Mouse (Mus musculus) mammary gland, adult 2 months (tissue): ENCODE results near the gene Slc30a5. TPM values are rescaled to one million over a fixed set of nuclear protein-coding genes. Genes with fewer than 3 reads are reported as not detected.

Source experiments
- polyA plus RNA-seq: library from polyadenylated mRNA; depleted of rRNA; stranded (reverse); fragments of >200 nt; gene quantifications from 2 replicates; pipeline ENCODE4 v1.2.3, GENCODE M21; 2012; ENCODE audit warnings: low replicate concordance; rRNA removed

Gene Slc30a5
- polyA plus RNA-seq, result 19.2 and 28.7 TPM in 2 replicates

GRCm38 (mm10) chr13:100832741-100833639 is at the start of gene Slc30a5:
Slc30a5 (minus strand) TSS chr13:100833427.

GRCm38 (mm10) chr13:100786414-100786867 is 46.8 kb downstream of the Slc30a5 start, which contains the start of gene Ccnb1:
Ccnb1 (minus strand) TSS chr13:100786570.

GRCm38 (mm10) chr13:100775252-100776055 is 57.8 kb downstream of the Slc30a5 start, which contains the start of gene Cenph:
Cenph (minus strand) TSS chr13:100775899.

Other genes with a start within 250 kb of the Slc30a5 start
- 4.9 and 6.5 TPM in 2 replicates for gene Marveld2, start 216.5 kb downstream of the Slc30a5 start, polyA plus RNA-seq
- 14.6 and 53.5 TPM in 2 replicates for gene Ak6, start 182.4 kb downstream of the Slc30a5 start, polyA plus RNA-seq
- gene Rad17, start 182.4 kb downstream of the Slc30a5 start, polyA plus RNA-seq, result 2.7 and 5.1 TPM in 2 replicates
- gene Taf9, start 181.8 kb downstream of the Slc30a5 start, polyA plus RNA-seq, result 2.1 and 2.3 TPM in 2 replicates
- gene Ccdc125, start 163.7 kb downstream of the Slc30a5 start, polyA plus RNA-seq, result 1.8 and 2.7 TPM in 2 replicates
- gene Cdk7, start 102.5 kb downstream of the Slc30a5 start, polyA plus RNA-seq, result 11.3 and 16.0 TPM in 2 replicates
- gene Mrps36, start 88.8 kb downstream of the Slc30a5 start, polyA plus RNA-seq, result 28.3 and 52.0 TPM in 2 replicates
- 0.24 and 0.45 TPM in 2 replicates for gene Cenph, start 57.5 kb downstream of the Slc30a5 start, polyA plus RNA-seq
- gene Ccnb1, start 46.9 kb downstream of the Slc30a5 start, polyA plus RNA-seq, result 1.9 and 3.3 TPM in 2 replicates